Mouse (Mus musculus): ENCODE data around the gene 1700025F22Rik.
"Not testable (repeated sequence)": the region's sequence is repeated elsewhere in the genome, so short reads cannot be mapped to it uniquely, and the experiment has no call there.

1700025F22Rik gene

GRCm38 (mm10) chr19:11165172-11165571 lies at the start of gene 1700025F22Rik:
TSS of gene 1700025F22Rik (minus strand) at chr19:11165320.
- peak; percentile 55 for DNase-seq (ENCODE audit: low read depth, low spot score)

GRCm38 (mm10) chr19:11196546-11196945 lies 31.4 kb upstream of the 1700025F22Rik start, which contains the start of gene Ms4a13:
TSS of gene Ms4a13 (minus strand) at chr19:11196737.
- DNase-seq (ENCODE audit: low read depth, low spot score), result peak; percentile 78

DNA sequence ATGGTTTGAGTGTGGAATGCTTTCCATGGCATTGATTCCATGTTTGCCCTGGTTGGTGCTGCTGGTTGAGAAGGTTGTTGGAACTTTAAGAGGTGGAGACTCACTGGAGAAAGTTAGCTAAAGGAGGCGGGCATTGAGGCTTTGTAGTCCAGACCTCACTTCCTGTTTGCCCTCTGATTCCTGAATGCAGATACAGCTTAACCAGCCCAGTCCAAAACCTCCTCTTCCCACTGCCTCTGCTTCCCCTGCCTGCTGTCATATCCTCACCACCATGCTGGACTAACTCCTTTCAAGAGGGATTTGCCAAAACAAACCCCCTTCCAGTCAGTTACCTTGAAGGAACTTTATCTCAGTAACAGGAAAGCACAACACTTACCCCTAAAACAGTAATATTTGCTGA lies 27.4 kb upstream of the 1700025F22Rik start:
- DNase-seq (ENCODE audit: low read depth, low spot score), result no peak

DNA sequence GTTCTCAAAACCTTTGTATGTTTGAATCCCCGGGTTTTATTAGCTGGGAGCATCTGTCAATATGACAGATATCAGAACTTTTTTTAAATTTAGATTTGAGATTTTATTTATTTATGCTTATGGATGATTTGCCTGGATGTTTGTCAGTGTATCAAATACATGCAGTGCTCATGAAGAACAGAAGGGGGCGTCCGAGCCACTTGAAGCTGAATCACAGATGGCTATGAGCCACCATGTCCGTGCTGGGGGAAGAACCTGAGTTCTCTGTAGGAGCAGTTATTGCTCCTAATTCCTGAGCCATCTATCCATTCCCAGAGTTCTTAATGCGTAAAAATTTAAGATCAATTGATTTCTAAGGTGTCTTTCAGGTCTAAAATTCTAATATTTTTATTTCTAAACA lies 19.0 kb upstream of the 1700025F22Rik start:
- DNase-seq (ENCODE audit: low read depth, low spot score), result peak; percentile 76

DNA sequence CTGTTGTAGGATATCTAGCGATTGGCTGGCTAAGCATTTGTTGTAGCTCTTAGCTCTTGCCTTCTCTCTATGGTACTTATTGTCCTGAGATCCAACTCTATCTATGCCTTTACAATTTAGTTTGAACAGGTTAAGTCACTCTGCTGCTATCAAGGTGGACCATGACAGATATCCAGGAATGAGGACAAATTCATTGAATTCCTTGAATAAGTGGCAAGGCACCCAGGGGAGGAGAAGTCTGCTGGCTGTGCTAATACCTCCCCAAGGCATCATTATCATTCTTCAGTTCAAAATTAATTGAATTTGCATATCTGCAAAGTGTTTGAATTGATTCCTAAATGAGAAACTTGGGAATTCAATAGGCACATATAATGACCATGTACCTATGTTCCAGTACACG lies 12.3 kb upstream of the 1700025F22Rik start:
- DNase-seq (ENCODE audit: low read depth, low spot score), result no peak

- DNase-seq (ENCODE audit: low read depth, low spot score), result not testable (repeated sequence)
Measured at GRCm38 (mm10) chr19:11157890-11158289, 7.2 kb downstream of the 1700025F22Rik start.

DNA sequence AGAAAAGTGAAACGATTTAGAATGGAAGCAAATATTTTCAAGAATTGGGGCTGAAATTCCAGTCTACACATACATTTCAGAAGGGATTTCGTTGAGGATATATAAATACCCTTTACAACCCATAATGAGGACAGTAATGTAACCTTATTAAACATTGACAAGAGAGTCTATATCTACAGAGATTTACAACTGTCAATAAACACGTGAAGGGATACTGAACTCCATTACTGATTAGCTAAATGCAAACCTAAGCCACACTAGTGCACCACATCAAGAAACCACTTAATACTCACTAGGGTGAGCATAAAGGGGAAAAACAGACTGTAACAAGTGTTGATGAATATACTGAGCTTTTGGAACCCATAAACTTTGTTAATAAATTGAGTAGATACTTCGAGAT lies 29.8 kb downstream of the 1700025F22Rik start:
- DNase-seq (ENCODE audit: low read depth, low spot score), result no peak

DNA sequence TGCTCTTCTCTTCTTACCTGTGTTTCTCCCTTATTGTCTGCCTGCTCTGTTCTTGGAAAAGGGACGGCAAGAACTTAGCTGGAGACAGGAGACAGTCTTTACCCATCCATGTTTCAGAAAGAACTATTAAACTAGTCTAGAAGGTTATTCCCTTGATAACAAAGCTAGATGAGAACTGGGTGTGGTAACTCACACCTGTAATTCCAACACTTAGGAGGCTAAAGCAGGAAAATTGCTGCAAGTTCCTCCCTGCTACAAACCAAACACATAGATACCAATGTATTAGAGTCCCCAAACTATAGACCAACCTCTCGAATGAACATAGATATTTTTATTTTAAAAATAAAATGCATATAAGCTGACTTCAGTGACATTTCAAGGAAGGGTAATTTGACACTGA lies 30.3 kb downstream of the 1700025F22Rik start:
- DNase-seq (ENCODE audit: low read depth, low spot score), result no peak

- DNase-seq (ENCODE audit: low read depth, low spot score), result not testable (repeated sequence)
Measured at GRCm38 (mm10) chr19:11130776-11131175, 34.3 kb downstream of the 1700025F22Rik start, which contains the start of gene 1700017D01Rik. TSS of gene 1700017D01Rik (minus strand) at chr19:11130876.

GRCm38 (mm10) chr19:11129702-11130101 lies 35.4 kb downstream of the 1700025F22Rik start:
- DNase-seq (ENCODE audit: low read depth, low spot score), result no peak

DNA sequence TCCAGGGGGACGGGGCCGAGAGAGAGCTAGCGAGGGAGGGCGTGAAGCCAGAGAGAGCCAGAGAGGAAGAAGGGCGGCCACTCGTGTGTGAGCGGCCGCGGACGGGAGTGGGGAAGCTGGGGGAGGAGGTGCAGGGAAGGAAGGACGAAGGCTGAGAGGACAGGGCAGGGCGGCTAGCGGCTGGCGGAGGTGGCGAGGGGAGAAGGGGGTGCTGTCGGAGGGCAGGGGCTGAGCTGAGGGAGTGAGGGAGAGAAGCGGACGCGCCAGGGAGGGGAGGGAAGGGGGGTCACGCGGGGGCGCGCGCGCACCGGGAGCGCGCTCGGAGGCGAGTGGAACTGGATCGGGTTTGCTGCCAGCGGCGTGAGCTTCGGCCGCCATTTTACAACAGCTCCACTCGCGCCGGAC lies 44.1 kb downstream of the 1700025F22Rik start:
- DNase-seq (ENCODE audit: low read depth, low spot score), result peak; percentile 16

DNA sequence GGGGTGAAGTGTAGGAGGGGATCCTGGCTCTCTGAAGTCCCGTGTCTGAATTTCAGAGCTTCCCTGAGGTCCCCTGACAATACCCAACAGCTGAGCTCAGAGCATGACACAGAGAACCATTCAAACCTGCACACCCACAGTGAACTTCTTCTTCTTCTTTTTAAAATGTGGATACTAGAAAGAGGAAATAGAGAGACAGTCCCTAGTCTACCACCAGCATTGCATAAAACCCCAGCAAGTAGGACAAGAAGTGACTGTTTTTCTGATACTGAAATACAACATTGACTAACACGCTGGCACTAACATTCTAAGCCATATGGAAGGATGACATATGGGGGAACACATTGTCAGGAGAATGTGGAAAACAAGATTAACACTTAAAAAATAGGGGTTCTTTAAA lies 45.8 kb downstream of the 1700025F22Rik start:
- no peak for DNase-seq (ENCODE audit: low read depth, low spot score)

GRCm38 (mm10) chr19:11107746-11108145 lies 57.4 kb downstream of the 1700025F22Rik start:
- no peak for DNase-seq (ENCODE audit: low read depth, low spot score)

- DNase-seq (ENCODE audit: low read depth, low spot score), result no peak
Measured at GRCm38 (mm10) chr19:11101880-11102279, 63.2 kb downstream of the 1700025F22Rik start.

- no peak for DNase-seq (ENCODE audit: low read depth, low spot score)
Measured at GRCm38 (mm10) chr19:11098401-11098800, 66.7 kb downstream of the 1700025F22Rik start.

DNA sequence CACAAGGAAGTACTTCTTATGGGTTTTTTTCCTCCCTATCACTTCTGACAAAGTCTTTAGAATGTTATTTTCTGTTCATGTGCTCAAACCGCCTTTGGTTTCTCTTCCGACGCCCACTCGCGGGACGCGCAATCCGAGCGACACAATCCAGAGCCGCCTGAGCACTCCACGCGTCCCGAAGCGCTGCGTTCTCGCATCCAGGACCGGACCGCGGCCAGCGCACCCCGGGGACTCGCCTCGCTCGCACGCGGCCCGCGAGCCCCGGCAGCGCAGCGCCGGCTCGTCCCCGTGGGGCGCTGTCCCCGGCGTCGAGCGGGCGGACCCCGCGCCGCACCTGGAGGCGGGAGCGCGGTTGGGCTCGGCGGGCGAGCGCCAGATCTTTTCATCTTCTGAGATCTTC lies 73.0 kb downstream of the 1700025F22Rik start:
- peak; percentile 30 for DNase-seq (ENCODE audit: low read depth, low spot score)
